ENCODE assay signal across 8 mouse cellular contexts in genomic region chr3:121307532-121308234, GRCm38 (mm10). TPM values are rescaled to one million over a fixed set of nuclear protein-coding genes. Genes with fewer than 3 reads are reported as not detected.
A peak's percentile ranks its signal among the peaks of the same experiment; 100 is the strongest.
DNase-seq lines count a peak whose midpoint lies in the region; ATAC-seq and TF ChIP-seq lines count a peak whose summit lies in the region.

No protein-coding gene starts in this region.

- 78% methylated on average over 7 of the region's 7 CpGs for WGBS in hindbrain, postnatal 0 days

- peak; percentile 100 for TF ChIP-seq CTCF in hindbrain, postnatal 0 days (IDR thresholded peaks at IDR 0.05; ENCODE audit: low read depth)

- H3K27ac ChIP-seq in hindbrain, postnatal 0 days, result no peak overlapping the region

- H3K4me3 ChIP-seq in hindbrain, postnatal 0 days (ENCODE audit: low read length), result no peak overlapping the region

- H3K4me2 ChIP-seq in hindbrain, postnatal 0 days (ENCODE audit: low read depth, low read length), result no peak overlapping the region

- no peak overlapping the region for H3K9ac ChIP-seq in hindbrain, postnatal 0 days (replicated peaks; ENCODE audit: low read length)

- H3K27me3 ChIP-seq in hindbrain, postnatal 0 days (ENCODE audit: insufficient read depth, low read length), result no peaks in the 10 kb centered on the region

- peak; percentile 86 for ATAC-seq in hindbrain, postnatal 0 days

- no peaks in the 10 kb centered on the region for H3K4me1 ChIP-seq in hindbrain, postnatal 0 days (ENCODE audit: insufficient read depth, low read length)

- H3K36me3 ChIP-seq in hindbrain, postnatal 0 days (ENCODE audit: insufficient read depth, low read length), result no peaks in the 10 kb centered on the region

- DNase-seq in R1 (ENCODE audit: low read depth, low spot score), result peak; percentile 84
- DNase-seq in cerebellum, postnatal 10 days, result peak; percentile 84 to 87
- DNase-seq in frontal cortex, postnatal 14 days (ENCODE audit: low spot score in 2 of 2), result peak; percentile 48 to 75
- DNase-seq in hindbrain, postnatal 0 days (ENCODE audit: low spot score), result peak; percentile 89
- DNase-seq in left cerebral cortex, adult 11 months (ENCODE audit: low spot score), result peak; percentile 57
- DNase-seq in lung, postnatal 4 days, result peak; percentile 76 to 83
- DNase-seq in right cerebral cortex, adult 18-20 months, result peak; percentile 77
- peak; percentile 49 for DNase-seq in urinary bladder, adult 2 months (ENCODE audit: low spot score)

- no peaks in the 10 kb centered on the region for H3K9me3 ChIP-seq in hindbrain, postnatal 0 days (ENCODE audit: low read length)

RNA-seq across cellular contexts. Expression of gene Alg14, which starts 16.1 kb away (rescaled TPM):
- 26.6 and 30.3 TPM in 2 replicates for total RNA-seq in hindbrain, postnatal 0 days (2014; rRNA removed)
- 35.3 and 39.5 TPM in 2 replicates for polyA plus RNA-seq in hindbrain, postnatal 0 days (2015; fragmentation: Nextera tagmentation; extraction: Ambion mirVana)
- 25.0 TPM in 2 replicates for polyA plus RNA-seq in urinary bladder, adult 2 months (2012; rRNA removed)

RNA-seq across cellular contexts. Expression of gene Tmem56, which starts 24.8 kb away (rescaled TPM):
- total RNA-seq in hindbrain, postnatal 0 days (2014; rRNA removed), result 8.1 and 13.5 TPM in 2 replicates
- polyA plus RNA-seq in hindbrain, postnatal 0 days (2015; fragmentation: Nextera tagmentation; extraction: Ambion mirVana), result 3.8 and 3.9 TPM in 2 replicates
- polyA plus RNA-seq in urinary bladder, adult 2 months (2012; rRNA removed), result 6.8 and 8.6 TPM in 2 replicates
